Mouse (Mus musculus): ENCODE measurements around the gene Adam22. TPM values are rescaled to one million over a fixed set of nuclear protein-coding genes. Genes with fewer than 3 reads are reported as not detected.

The Adam22 gene
- polyA plus RNA-seq, 1 experiment = 0.55 TPM

DNA sequence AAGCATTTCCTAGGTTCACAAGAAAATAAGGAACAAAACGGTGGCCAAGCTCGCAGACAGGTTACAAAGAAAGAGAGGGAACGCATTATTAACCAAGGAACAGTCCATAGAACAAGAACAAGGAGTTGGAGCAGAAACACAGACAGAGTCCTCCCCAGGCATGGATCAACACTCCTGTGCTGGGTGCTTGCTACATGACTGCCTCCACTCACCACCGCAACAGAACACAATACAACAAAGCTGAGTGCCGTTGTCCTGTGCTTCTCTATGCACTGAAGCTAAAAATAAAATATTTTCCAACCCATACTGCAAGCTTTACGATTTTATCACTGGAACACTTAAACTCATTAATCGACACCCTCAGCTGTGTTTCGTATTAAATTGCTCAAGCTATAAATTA is 10.3 kb downstream of the Adam22 start:
- Histone ChIP-seq H3K27me3 (ENCODE audit: control insufficient read depth, insufficient read depth, low read length) (no peaks in the 10 kb centered on the region), H3K36me3 (ENCODE audit: control insufficient read depth, insufficient read depth, low read length) (no peaks in the 10 kb centered on the region), H3K4me1 (replicated peaks; ENCODE audit: control insufficient read depth, insufficient read depth, low read length) (no peaks in the 10 kb centered on the region), H3K4me3 (ENCODE audit: control insufficient read depth, insufficient read depth, low read length) (no peak overlapping the region), H3K27ac (ENCODE audit: control insufficient read depth, insufficient read depth, low read length) (no peak overlapping the region)
- no peak for DNase-seq
- 37% methylated on average over 8 of the region's 8 CpGs for whole genome bisulfite sequencing
- TF ChIP-seq POLR2A (IDR thresholded peaks at IDR 0.05; ENCODE audit: control insufficient read depth, extremely low read depth, insufficient read depth, low read length, poor library complexity) = no peak
- TF ChIP-seq CTCF (IDR thresholded peaks at IDR 0.05; ENCODE audit: borderline replicate concordance, control insufficient read depth, extremely low read depth, insufficient read depth, low read length, poor library complexity) = no peak

DNA sequence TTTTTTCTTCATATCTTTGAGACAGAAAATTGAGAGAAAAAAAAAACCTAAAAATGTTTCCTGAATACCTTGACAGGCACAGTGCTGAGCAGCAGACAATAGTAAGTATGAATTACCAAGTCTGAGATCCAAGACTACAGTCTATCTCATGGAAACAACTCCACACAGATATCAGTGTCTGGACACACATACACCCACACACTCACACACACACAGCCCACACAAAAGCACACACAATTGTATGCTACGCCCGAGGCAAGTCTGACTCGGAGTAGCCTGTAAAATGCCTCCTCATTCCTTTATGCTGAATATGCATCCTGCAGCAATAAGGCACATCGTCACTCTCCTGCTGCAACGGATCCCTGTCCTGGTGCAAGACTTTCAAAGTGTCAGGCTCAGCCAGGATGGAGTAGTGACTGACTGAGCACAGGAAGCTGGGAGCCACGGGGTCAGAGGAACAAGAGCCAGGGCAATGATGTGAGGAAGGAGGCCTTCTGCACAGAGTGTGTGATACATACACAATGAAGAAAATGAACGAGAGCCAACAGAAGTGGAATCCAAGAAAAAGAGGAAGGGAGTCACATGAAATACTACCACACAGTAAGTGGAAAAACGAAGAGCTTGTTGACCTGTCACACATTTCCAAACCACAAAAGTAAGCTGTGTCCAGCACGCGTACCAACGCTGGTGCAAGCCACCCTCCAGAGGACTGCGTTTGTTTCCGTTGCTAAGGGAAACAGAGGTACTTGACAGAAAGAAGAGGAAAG is 10.9 kb downstream of the Adam22 start:
- DNase-seq = no peak
- H3K27ac ChIP-seq (ENCODE audit: control insufficient read depth, insufficient read depth, low read length) = no peak overlapping the region

DNA sequence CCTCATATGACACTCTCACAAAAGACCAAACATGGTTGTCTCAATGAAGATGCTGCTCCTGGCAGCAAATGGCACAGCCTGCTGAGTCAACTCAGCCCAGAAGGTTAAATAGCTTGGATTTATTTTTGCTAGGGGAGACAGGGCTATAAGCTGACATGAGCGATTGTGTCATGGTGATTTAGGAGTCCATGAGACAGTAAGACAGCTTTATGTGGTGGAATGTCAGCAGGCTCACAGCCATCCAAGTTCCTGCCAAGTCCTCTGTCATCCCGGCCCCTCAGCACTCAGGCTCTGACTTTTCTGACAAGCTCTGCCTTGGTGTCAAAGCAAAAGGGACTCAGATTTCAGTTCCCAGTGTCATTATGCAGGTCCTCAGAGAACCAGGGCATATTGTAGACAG is 11.6 kb downstream of the Adam22 start:
- no peak for TF ChIP-seq POLR2A (IDR thresholded peaks at IDR 0.05; ENCODE audit: control insufficient read depth, extremely low read depth, insufficient read depth, low read length, poor library complexity)
- no peak for TF ChIP-seq CTCF (IDR thresholded peaks at IDR 0.05; ENCODE audit: borderline replicate concordance, control insufficient read depth, extremely low read depth, insufficient read depth, low read length, poor library complexity)
- H3K27ac ChIP-seq (ENCODE audit: control insufficient read depth, insufficient read depth, low read length) = no peak overlapping the region
- no peaks in the 10 kb centered on the region for H3K4me1 ChIP-seq (replicated peaks; ENCODE audit: control insufficient read depth, insufficient read depth, low read length)
- WGBS = 81% methylated on average over 2 of the region's 2 CpGs
- H3K4me3 ChIP-seq (ENCODE audit: control insufficient read depth, insufficient read depth, low read length) = no peak overlapping the region
- no peak for DNase-seq
- no peaks in the 10 kb centered on the region for H3K36me3 ChIP-seq (ENCODE audit: control insufficient read depth, insufficient read depth, low read length)
- H3K27me3 ChIP-seq (ENCODE audit: control insufficient read depth, insufficient read depth, low read length) = no peaks in the 10 kb centered on the region

More for the DNA sequence above, 10.9 kb downstream of the Adam22 start:
- WGBS = 34% methylated on average over 13 of the region's 13 CpGs
- no peaks in the 10 kb centered on the region for H3K27me3 ChIP-seq (ENCODE audit: control insufficient read depth, insufficient read depth, low read length)
- H3K4me3 ChIP-seq (ENCODE audit: control insufficient read depth, insufficient read depth, low read length) = no peak overlapping the region
- H3K4me1 ChIP-seq (replicated peaks; ENCODE audit: control insufficient read depth, insufficient read depth, low read length) = no peaks in the 10 kb centered on the region
- no peaks in the 10 kb centered on the region for H3K36me3 ChIP-seq (ENCODE audit: control insufficient read depth, insufficient read depth, low read length)
- TF ChIP-seq CTCF (IDR thresholded peaks at IDR 0.05; ENCODE audit: borderline replicate concordance, control insufficient read depth, extremely low read depth, insufficient read depth, low read length, poor library complexity) (no peak), POLR2A (IDR thresholded peaks at IDR 0.05; ENCODE audit: control insufficient read depth, extremely low read depth, insufficient read depth, low read length, poor library complexity) (no peak)

DNA sequence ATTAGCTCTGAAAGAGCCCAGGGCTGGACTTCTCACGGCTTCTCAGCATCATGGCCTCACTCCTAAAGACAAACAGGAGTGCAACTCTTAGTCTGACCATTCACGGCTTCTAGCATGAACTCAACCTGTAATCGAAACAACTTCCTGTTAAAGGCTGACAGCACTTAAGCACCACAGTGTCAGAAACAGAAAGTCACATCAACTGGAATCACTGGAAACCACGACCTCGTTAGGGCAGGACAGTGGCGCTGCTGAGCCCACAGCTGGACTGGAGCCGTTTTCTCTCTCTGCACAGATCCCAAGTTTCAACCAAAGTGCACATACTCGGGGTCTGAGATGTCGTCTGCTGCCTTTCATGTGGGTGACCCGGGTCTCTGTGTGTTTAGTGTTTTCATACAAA is 18.4 kb downstream of the Adam22 start:
- Histone ChIP-seq H3K36me3 (ENCODE audit: control insufficient read depth, insufficient read depth, low read length) (no peaks in the 10 kb centered on the region), H3K27ac (ENCODE audit: control insufficient read depth, insufficient read depth, low read length) (no peak overlapping the region), H3K27me3 (ENCODE audit: control insufficient read depth, insufficient read depth, low read length) (no peaks in the 10 kb centered on the region), H3K4me3 (ENCODE audit: control insufficient read depth, insufficient read depth, low read length) (no peak overlapping the region), H3K4me1 (replicated peaks; ENCODE audit: control insufficient read depth, insufficient read depth, low read length) (no peaks in the 10 kb centered on the region)
- DNase-seq = no peak
- WGBS = 15% methylated on average over 10 of the region's 10 CpGs
- TF ChIP-seq CTCF (IDR thresholded peaks at IDR 0.05; ENCODE audit: borderline replicate concordance, control insufficient read depth, extremely low read depth, insufficient read depth, low read length, poor library complexity) = no peak
- TF ChIP-seq POLR2A (IDR thresholded peaks at IDR 0.05; ENCODE audit: control insufficient read depth, extremely low read depth, insufficient read depth, low read length, poor library complexity) = no peak

DNA sequence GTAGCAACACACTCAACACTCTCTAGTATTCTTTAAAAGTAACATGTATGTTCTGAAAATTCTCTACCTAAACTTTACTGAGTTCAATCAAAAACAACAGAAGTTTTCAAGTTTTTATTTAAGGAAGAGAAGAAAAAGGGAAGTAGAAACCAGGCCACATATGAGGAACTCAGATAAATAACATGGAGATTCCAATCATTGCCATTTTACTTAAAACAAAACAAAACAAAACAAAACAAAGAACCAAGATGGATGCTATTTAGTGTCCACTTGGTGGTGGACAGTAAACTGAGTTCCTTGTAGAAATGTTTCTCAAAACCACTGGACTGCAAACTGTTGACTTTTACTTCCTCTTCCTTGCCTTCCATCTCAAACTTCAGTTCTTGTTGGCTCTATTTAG is 21.6 kb downstream of the Adam22 start:
- Histone ChIP-seq H3K36me3 (ENCODE audit: control insufficient read depth, insufficient read depth, low read length) (no peaks in the 10 kb centered on the region), H3K27ac (ENCODE audit: control insufficient read depth, insufficient read depth, low read length) (no peak overlapping the region), H3K4me3 (ENCODE audit: control insufficient read depth, insufficient read depth, low read length) (no peak overlapping the region), H3K4me1 (replicated peaks; ENCODE audit: control insufficient read depth, insufficient read depth, low read length) (no peaks in the 10 kb centered on the region), H3K27me3 (ENCODE audit: control insufficient read depth, insufficient read depth, low read length) (no peaks in the 10 kb centered on the region)
- TF ChIP-seq CTCF (IDR thresholded peaks at IDR 0.05; ENCODE audit: borderline replicate concordance, control insufficient read depth, extremely low read depth, insufficient read depth, low read length, poor library complexity) (no peak), POLR2A (IDR thresholded peaks at IDR 0.05; ENCODE audit: control insufficient read depth, extremely low read depth, insufficient read depth, low read length, poor library complexity) (no peak)
- no peak for DNase-seq

DNA sequence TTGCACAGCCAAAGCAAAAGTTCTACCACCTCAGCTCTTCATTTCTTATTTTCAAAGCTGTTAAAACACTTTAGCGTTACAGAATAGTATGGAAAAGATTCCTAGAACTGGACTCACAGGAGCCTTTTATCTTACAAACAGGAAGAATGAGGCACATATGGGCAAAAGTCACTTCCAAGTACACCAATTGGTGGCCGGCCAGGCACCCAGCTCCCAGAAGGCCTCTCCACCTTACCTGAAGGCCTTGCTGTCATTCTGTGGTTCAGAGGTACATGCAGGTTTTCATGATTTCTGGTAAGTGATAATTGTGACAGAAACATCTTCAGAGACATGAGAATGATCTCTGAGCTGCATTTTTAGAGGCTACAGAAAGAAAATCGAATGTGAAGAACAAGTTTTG is 24.7 kb downstream of the Adam22 start:
- no peak for TF ChIP-seq CTCF (IDR thresholded peaks at IDR 0.05; ENCODE audit: borderline replicate concordance, control insufficient read depth, extremely low read depth, insufficient read depth, low read length, poor library complexity)
- no peak for TF ChIP-seq POLR2A (IDR thresholded peaks at IDR 0.05; ENCODE audit: control insufficient read depth, extremely low read depth, insufficient read depth, low read length, poor library complexity)
- WGBS = 95% methylated on average over 3 of the region's 3 CpGs

More for the DNA sequence above, 24.7 kb downstream of the Adam22 start:
- Histone ChIP-seq H3K27ac (ENCODE audit: control insufficient read depth, insufficient read depth, low read length) (no peak overlapping the region), H3K4me3 (ENCODE audit: control insufficient read depth, insufficient read depth, low read length) (no peak overlapping the region), H3K36me3 (ENCODE audit: control insufficient read depth, insufficient read depth, low read length) (no peaks in the 10 kb centered on the region), H3K4me1 (replicated peaks; ENCODE audit: control insufficient read depth, insufficient read depth, low read length) (no peaks in the 10 kb centered on the region), H3K27me3 (ENCODE audit: control insufficient read depth, insufficient read depth, low read length) (no peaks in the 10 kb centered on the region)
- no peak for DNase-seq

All from thymus, adult 2 months (tissue).